Mouse (Mus musculus) heart, adult 18-20 months (tissue): ENCODE measurements around the gene Rassf3. TPM values are rescaled to one million over a fixed set of nuclear protein-coding genes. Genes with fewer than 3 reads are reported as not detected.
A peak's percentile ranks its signal among the peaks of the same experiment; 100 is the strongest.

Experiments
- DNase-seq, 2 experiments: peaks; one replicate each; pipeline ENCODE4 v3.0.0; 2021 to 2022; ENCODE audit warnings: mixed read lengths in 1 of 2
- total RNA-seq, 2 experiments: library from RNA; stranded (reverse); gene quantifications; 2 replicates each; pipeline ENCODE4 v1.2.3; 2021

Rassf3 gene
- total RNA-seq, 2 experiments from 2014 or later, result 131 to 138 TPM

GRCm38 (mm10) chr10:121409717-121410116 lies 66.4 kb downstream of the Rassf3 start:
- DNase-seq, result peak; percentile 38 to 67

GRCm38 (mm10) chr10:121403946-121404345 lies 72.2 kb downstream of the Rassf3 start:
- DNase-seq, result no peak

- no peak for DNase-seq
Measured at GRCm38 (mm10) chr10:121403104-121403503, 73.0 kb downstream of the Rassf3 start.

GRCm38 (mm10) chr10:121401005-121401404 lies 75.1 kb downstream of the Rassf3 start:
- no peak for DNase-seq

GRCm38 (mm10) chr10:121398599-121398998 lies 77.5 kb downstream of the Rassf3 start:
- no peak for DNase-seq

GRCm38 (mm10) chr10:121395542-121396176 lies 80.5 kb downstream of the Rassf3 start:
- DNase-seq, result peak; percentile 28 to 43

- no peak for DNase-seq
Measured at GRCm38 (mm10) chr10:121394789-121395325, 81.3 kb downstream of the Rassf3 start.

GRCm38 (mm10) chr10:121394270-121394669 lies 81.9 kb downstream of the Rassf3 start:
- no peak for DNase-seq

- DNase-seq, result no peak
Measured at GRCm38 (mm10) chr10:121391901-121392300, 84.2 kb downstream of the Rassf3 start.

- DNase-seq, result no peak
Measured at GRCm38 (mm10) chr10:121390602-121391001, 85.5 kb downstream of the Rassf3 start.

- no peak for DNase-seq
Measured at GRCm38 (mm10) chr10:121386347-121386746, 89.8 kb downstream of the Rassf3 start.

GRCm38 (mm10) chr10:121385695-121386094 lies 90.5 kb downstream of the Rassf3 start:
- no peak for DNase-seq

GRCm38 (mm10) chr10:121384710-121385109 lies 91.4 kb downstream of the Rassf3 start:
- no peak for DNase-seq

- DNase-seq, result no peak
Measured at GRCm38 (mm10) chr10:121381280-121381679, 94.9 kb downstream of the Rassf3 start.

GRCm38 (mm10) chr10:121379387-121379786 lies 96.8 kb downstream of the Rassf3 start:
- no peak for DNase-seq

GRCm38 (mm10) chr10:121376530-121377271 lies 99.4 kb downstream of the Rassf3 start:
- no peak for DNase-seq

- DNase-seq, result no peak
Measured at GRCm38 (mm10) chr10:121375649-121376493, 100.3 kb downstream of the Rassf3 start.

- DNase-seq, result peak in 1 of 2 experiments; percentile 70
Measured at GRCm38 (mm10) chr10:121374693-121375620, 101.2 kb downstream of the Rassf3 start.

- DNase-seq, result no peak
Measured at GRCm38 (mm10) chr10:121374013-121374412, 102.1 kb downstream of the Rassf3 start.

GRCm38 (mm10) chr10:121370777-121371176 lies 105.4 kb downstream of the Rassf3 start:
- no peak for DNase-seq

- DNase-seq, result no peak
Measured at GRCm38 (mm10) chr10:121368783-121369465, 107.2 kb downstream of the Rassf3 start.
